Mouse (Mus musculus): ENCODE results near the gene Limk1.

The Limk1 gene

DNA sequence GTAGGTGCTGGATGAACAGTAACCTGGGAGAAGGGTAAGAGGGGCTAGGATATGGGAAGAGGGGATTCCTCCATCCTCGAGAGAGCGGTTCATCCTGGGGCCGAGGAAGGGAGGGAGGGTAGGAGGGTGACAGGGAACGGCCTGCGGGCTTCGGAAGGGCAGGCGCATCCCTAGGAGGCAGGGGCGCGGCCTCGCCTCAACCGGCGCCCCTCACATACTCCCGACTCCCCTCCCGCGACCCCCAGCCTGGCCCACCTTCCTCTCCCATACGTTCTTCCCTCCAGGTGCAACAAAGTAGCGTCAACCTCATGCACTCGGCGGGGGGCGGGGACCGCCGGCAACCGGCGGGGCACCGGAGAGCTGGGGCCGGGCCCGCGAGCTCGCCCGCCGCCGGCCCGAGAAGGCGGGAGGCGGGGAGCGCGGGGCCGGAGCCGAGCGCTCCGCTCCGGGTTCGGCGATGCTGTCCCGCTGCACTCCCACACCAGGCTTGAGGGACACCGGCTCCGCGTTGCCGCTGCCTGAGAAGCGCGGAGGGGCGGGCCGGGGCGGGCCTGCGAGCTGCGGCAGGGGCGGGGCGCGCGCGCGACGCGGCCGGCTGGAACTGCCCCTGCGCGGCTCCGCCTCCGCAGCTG, at the start of gene Limk1:
Gene Limk1, minus strand, starts transcription at position 513 of the 632 bp plus-strand sequence.
- no peak for DNase-seq (ENCODE audit: low read depth)

DNA sequence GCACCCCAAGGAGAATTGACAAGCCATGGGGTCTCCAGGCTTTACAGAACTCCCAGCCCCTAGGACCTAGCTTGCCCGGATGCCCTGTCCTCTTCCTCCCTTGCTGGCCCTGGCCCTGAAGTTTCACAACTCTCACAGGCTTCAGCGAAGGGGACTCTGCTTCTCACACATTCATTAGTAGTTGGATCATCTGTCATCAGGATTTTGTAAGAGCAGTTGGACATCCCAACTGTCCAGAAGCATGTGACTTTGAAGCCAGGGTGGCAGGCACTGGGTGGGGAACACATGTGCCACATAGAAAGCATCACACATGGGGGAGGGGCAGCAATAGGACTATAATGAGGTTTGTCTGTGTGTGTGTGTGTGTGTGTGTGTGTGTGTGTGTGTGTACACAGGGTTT, 46.5 kb upstream of the Limk1 start:
- DNase-seq (ENCODE audit: low read depth), result no peak

DNA sequence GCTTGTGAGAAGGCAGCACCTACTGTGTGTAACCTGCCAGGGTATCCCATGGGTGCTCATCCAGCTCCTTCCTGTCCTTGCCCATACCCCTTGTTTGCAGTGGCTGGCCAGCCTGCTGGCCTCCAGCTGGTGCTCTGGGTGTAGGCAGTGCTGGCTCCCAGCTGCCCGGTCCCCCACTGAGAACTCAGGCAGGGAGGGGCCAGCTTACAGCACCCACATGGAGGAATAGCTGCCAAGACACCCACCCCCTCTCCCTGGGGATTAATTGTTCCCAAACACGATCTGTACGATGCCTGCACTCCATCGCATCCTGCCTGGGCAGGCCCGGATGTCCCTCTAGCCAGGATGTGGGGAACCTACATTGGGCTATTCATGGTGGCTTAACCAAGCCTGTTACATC, 45.7 kb upstream of the Limk1 start:
- no peak for DNase-seq (ENCODE audit: low read depth)

DNA sequence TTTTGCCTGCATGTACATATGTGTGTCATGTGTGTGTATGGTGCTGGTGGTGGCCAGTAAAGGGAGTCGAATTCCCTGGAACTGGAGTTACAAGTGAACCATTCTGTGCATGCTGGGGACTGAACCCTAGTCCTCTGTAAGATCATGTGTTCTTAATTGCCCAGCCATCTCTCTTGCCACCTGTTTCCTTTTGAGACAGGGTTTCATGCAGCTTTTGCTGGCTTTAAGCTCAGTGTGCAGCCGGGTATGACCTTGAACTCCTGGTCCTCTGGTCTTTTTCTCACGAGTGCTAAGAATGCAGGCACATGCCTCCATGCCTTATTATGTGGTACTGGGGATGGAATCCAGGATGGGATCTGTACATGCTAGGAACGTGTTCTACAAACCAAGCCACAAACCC, 44.8 kb upstream of the Limk1 start:
- no peak for DNase-seq (ENCODE audit: low read depth)

DNA sequence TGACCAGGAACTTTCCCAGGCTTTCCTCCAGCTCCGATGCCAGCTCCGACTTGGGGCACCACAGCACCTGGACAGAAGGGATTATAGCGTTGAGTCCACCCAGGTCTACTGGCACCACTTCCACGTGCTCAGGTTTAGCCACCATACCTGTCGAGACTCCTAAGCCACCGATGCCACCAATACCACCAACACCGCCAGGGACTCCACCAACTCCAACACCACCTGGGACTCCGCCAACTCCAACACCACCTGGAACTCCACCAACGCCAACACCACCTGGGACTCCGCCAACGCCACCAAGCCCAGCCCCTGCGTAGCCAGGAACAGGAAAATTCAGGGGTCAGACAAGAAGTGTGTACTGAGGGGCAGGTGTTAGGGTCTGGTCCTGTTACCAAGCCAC, 40.7 kb upstream of the Limk1 start:
- DNase-seq (ENCODE audit: low read depth), result no peak

DNA sequence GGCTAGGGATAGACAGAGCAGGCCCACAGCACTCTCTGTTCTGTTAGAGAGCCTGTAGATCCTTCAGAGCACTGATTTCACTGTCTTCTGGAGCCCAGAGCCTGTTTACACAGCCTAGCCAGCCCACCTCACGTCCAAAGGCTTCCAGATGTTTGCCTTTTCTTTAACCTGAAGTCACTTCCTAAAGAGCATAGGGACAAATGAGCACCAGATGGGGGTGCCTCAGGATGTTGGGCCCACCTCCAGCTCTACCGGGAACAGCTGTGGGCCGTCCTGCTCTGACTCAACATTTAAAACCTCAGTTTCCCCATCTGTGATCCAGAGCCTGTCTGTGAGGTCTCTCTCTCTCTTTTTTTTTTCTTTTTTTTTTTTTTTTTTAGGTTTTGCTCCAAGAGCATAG, 40.1 kb upstream of the Limk1 start:
- DNase-seq (ENCODE audit: low read depth), result no peak

DNA sequence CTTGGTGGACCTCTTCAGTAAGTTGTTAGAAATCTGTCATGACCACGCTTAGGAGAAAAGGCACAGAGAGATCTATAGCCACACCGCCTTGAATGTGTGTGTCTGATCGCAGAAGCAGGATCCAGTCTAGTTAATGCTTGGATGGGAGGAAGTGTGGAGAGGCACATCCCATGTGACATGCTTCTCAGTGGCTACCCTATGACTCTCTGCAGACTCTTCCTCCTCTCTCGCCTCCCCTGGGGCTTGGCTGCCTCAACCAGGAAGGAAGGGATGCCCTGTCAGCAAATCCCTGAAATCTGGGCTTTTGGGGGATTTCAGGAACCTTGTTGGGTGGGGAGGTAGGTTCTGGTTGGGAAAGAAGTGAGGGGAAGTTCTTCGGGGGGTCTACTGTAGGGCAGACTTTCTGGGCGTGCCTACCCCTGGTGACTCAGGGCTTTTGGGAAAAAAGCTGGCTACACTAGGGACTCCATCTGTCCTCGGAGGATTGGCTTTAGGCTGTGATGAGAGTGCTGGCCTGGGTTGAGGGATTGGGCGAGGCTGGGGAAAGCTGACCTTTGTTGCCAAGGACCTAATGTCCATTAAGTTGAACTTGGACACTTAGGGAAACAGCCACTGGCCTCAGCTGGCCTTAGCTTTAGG, 38.7 kb upstream of the Limk1 start:
- no peak for DNase-seq (ENCODE audit: low read depth)

DNA sequence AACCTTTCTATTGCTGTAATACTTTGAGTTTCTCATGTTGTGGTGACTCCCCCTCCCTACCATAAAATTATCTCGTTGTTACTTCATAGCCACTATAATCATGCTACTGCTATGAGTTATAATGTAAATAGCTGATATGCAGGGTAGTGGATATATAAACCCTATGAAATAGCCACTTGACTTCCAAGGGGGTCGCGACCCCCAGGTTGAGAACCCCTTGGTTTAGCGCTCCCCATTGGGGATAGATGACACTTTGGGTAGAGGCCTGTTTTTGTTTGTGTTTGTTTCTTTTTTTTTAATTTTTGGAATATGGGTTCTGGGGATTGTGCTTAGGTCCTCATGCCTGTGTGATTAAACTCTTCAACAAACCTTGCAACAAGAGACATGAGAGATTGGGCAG, 36.9 kb upstream of the Limk1 start:
- no peak for DNase-seq (ENCODE audit: low read depth)

DNA sequence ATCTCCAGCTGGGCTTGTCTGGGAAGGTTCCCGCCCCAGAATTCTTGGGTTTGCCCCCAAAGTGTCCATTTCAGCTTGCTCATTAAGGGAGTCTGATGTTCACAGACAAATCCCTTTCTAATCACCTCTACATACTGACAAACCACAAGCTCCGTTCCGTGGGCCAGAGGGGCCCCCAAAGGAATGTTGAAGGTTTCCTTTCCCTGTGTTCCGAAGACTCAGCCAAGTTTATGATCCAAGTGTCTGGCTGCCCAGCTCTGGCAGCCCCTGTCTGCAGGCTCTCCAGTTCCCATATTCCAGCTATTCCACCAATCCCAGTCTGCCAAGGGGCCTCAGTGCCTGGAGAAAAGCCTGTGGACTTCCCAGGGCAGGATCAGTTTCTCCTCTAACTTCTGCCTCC, 31.7 kb upstream of the Limk1 start:
- DNase-seq (ENCODE audit: low read depth), result no peak

DNA sequence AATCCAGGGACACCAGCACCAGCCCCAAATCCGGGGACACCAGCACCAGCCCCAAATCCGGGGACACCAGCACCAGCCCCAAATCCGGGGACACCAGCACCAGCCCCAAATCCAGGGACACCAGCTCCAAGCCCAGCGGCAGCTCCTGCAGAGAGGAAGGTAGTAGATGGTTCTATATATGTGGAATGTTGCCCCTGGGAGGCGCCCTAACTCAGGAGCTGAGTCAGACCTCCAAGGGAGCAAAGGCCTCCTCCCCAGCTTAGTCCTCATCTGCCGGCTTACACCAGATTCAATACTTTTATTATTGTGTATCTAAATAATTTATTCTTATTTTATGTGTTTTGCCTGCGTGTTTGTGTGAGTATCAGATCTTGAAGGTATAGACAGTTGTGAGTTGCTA, 22.7 kb upstream of the Limk1 start:
- no peak for DNase-seq (ENCODE audit: low read depth)

DNA sequence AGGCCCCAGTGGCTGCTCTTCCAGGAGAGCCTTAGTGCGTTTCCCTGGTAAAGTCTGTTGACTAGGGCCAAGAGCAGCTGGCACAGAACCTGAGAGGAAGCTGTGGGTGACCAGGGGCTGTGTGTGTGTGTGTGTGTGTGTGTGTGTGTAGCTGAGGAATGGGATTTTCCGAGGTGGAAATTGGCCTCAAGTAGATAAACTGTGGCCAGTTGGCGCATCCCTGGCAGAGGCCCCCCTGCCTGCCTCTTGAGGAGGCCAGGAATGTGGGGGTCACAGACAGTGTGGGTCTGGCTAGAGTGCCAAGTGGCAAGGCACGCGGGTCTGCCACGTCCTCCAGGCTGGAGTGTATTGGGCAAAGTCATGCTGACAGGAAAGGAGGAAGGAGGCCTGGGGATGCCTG, 20.9 kb upstream of the Limk1 start:
- DNase-seq (ENCODE audit: low read depth), result no peak

DNA sequence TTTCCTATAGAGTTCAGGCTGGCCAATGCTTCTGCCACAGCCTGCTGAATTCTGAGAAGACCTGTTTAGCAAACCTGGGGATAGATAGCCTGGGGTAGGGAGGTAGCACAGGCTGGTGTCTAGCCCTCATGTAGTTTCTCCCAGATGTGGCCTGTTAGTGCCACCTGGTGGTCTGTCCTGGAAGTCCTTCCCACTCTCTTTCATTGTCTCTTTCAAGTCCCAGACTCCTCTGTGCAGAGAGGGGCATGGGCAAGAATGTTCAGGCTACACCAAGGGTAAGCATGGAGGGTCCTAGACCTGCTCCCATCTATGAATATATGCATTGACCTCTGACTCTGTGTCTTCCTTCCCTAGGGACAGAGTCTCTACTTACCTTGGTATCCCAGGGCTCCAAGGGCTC, 15.8 kb upstream of the Limk1 start:
- DNase-seq (ENCODE audit: low read depth), result no peak

DNA sequence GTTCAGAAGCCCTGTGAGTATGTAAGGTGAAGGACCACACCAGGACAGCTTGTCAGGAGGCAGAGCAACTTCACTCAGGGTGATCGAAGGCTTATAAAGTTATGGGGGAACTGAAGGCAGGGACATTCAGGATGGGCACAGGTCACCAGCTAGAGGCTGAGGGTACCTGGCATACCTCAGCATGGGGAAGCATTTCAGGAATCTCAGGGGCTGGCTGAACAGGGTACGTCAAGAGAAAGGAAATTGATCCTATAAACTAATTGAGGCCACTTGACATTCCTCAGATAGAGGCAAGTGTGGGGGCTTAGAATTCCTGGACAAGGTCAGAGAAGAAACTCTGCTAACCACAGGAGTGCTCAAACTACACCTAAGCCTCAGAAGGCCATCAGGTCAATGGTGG, 7.1 kb upstream of the Limk1 start:
- no peak for DNase-seq (ENCODE audit: low read depth)

DNA sequence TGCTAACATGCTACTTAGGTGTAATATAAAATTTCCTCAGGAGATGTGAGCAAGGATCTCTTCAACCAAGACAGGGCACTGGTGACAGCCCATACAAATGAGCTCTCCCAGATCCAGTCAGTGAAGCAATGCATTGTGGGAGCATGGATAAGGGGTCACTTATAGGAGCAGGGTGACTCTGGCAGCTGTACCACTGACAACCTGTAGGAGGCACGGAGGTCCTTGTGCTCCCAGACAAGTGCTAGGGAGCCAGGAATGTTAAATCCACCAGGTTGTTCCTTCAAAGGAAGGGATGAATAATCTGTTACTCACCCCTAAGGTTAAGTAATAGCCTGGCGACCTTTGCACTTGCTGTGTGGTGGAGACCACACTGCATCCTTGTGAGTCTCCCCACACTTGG, 6.7 kb upstream of the Limk1 start:
- DNase-seq (ENCODE audit: low read depth), result no peak

DNA sequence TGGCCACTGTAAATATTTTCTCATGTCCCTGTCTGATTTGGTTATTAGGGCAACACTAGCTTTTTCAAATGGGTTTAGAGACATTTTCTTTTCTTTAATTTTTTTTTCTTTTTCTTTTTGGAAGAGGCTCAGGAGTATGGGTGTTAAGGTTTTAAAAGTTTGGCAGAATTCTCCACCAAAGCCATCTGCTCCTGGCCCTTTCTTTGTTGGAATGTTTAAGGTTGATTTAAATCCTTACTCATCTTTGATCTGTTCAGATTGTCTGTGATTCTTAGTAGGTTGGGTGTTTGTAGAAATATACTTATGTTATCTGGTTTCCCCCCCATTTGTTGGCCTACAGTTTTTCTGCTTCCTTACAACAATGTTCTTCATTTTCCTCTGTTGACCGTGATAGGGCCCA, 4.3 kb upstream of the Limk1 start:
- DNase-seq (ENCODE audit: low read depth), result no peak

DNA sequence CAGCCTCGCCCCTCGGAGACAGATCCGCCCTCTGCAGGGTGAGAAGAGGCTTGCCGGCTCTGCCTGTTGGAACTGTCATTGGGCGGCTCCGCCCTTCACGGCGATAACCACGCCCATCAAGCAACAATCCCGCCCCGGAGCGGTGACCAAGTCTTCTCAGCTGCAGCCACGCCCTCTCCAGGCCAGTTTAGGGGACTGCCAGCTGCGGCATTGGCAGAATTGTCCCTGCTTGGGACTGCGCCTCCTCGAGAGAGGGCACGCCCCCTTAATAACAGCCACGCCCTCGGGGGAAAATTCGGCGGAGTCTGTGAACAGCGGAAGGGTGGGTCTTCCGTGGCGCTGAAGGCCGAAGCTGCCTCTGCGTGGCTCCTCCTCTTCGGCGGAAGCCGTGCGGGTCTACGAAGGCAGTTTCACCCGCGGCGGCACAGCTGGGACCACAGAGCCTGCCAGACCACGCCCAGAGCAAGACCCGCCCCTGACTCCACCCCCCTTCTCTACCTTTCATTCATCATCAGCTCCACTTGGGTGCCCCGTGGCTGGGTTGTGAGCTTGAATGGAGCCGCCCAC, 403 bp upstream of the Limk1 start:
- DNase-seq (ENCODE audit: low read depth), result peak; percentile 100

DNA sequence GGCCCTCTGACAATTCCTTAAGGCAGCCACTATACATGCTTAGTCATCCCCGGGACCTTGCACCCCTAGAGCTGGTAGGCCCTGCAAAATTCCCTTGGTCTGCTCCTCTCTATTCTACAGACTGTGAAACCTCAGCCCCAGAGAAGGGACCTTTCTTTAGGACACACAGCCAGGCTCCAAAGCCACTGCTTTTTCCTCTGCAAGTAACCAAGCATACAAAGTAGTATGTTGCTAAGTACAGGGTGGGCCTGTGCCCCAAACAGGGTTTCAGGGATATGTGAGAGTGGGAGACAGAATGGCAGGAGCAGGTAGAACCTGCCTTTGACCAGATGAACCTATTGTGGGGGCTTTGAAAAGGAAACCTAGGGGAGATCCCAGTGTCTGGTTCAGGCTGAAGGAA, 1.2 kb downstream of the Limk1 start:
- no peak for DNase-seq (ENCODE audit: low read depth)

DNA sequence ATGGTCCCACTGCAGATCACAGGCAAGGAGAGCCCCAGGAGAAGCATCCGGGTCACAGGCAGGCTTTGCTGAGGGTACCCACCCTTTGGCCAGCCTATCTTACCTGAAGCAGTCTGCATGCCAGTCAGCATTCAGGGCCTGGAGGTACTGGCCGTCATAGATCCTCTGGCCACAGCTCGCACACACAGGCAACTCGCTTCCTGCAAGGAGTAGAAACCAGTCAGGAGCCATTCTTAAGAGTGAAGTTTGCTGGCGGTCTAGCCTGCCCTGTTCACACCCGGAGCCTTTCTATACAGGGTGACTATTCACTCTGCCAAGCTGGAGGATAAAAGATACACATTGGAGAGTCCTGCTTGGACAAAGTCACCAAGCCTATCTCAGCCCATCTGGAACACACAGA, 1.9 kb downstream of the Limk1 start:
- no peak for DNase-seq (ENCODE audit: low read depth)

DNA sequence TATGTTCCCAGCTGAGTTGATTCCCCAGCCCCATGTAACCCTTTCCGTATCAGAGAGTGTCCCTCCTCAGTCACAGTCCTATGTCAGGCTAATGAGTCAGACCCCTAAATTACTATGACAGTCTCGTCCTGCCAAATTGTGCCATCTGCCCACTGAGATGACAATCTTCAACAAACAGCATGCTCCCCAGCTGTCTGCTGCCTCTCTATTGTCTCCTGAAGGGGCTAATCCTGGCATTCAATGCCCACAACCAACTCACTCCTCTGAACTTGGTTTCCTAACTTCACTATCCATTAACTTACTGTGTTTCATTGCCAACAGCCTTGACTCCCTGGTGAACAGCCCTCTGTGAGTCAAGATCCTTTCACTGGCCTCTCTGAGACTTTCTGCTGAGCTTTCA, 4.0 kb downstream of the Limk1 start:
- DNase-seq (ENCODE audit: low read depth), result no peak

DNA sequence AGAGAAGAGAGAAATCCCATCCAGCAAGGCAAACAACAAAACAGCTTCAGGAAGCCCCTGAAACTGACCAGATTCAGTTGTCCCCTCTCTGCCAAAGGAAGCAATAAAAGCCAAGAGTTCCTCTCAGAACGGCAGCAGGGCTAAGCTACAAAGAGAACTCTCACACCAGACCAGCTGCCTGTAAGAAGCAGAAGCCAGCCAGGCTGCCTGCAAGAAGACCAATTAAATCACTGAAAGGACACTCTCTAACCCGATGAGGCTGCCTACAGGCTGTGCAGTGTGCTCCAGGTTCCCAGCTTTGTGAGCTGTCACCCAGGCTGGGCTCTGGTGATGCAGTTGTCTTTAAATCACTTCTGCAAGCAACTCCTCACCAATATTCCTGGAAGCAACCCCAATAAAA, 4.6 kb downstream of the Limk1 start:
- DNase-seq (ENCODE audit: low read depth), result no peak

DNA sequence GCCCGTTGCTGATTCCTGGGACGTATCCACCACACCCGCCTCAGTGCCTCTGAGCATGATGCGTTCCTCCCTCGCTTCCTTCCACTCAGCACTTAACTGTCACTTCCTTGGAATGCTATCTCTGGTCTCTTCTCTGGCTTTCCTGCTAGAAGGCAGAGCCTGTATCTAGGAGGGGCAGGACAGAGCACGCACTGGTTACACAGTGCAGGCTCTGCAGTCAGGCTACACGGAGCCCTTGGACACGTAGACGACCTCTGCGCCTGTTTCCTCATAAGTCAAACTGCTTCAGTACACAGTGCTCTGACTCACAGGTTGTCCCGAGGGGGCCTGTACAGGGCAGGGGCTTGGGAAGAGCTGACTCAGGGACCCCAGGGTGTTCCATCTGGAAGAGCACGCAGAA, 8.2 kb downstream of the Limk1 start:
- DNase-seq (ENCODE audit: low read depth), result no peak

DNA sequence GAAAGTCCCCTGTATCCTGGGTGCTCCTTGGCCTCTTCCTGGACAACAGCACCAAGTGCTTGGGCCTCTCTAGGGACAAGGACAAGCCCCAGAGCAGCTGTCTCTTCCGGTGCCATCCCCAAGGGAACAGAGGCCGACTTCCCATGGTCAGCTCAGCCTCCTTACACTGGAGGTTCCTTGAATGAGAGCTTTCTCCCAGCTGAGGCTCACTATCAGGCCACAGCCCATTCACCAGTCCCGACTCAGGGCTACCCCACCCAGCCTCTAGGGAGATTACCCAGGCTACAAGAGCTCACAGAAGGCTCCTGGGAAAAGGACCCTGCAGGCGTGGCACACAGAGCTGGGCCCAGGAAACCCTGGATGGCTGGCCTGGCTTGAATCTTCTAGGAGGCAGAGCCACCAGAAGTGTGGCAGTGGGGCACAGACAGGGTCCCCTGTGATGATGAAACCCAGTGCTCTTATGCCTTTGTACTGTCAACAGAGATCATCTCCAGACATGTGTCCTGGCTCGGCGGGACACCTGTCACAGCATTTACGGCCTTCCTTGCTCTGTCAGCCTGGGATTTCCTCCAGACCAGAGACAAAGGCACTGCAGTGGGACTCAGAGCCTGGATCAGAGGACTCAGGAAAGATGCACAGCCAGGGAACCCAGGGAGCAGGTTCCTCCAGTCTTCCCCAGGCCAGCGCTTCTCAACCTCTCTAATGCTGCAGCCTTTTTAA, 9.4 kb downstream of the Limk1 start:
- no peak for DNase-seq (ENCODE audit: low read depth)

DNA sequence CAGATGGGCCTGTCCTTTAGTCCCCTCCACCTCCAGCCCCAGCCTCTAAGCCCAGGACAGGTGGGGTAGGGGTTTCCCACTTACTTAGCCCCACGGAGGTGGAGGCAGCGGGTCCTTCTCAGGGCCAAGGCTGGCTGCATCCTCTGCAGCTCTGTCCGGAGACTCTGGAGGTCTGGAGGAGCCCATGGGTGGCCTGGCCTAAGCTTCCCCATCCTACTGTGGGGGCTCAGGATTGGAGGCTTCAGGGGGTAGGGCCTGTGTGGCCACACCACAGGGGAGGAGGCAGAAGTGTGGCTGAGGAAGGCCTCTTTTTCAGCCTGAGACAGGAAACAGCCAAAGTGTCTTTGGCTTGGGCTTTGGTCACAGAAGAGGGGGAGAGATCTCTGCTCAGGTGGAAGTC, 10.4 kb downstream of the Limk1 start:
- DNase-seq (ENCODE audit: low read depth), result no peak

All from fibroblast of lung, adult 2 months (primary cell).